11 mouse cellular contexts compared by ENCODE assay signal in genomic region chr4:54652111-54653021, GRCm38 (mm10).
DNase-seq lines count a peak whose midpoint lies in the region; ATAC-seq and TF ChIP-seq lines count a peak whose summit lies in the region.
"Had no signal": no experiment of that assay in that cellular context is flagged by ENCODE, and none has a peak within 500 bp of the region (broad histone marks: within the 10 kb centered on the region; RNA-seq: fewer than 3 reads in every experiment).

No protein-coding gene starts in this region.

- ATAC-seq in forebrain, postnatal 0 days = peak; percentile 80
- ATAC-seq in midbrain, embryonic 12.5 days (ENCODE audit: low FRiP score, low read depth) = peak; percentile 95
- no peak for ATAC-seq in kidney, embryonic 16.5 days (ENCODE audit: low FRiP score, low TSS enrichment)

- H3K4me3 ChIP-seq in forebrain, postnatal 0 days (ENCODE audit: low read depth, low read length) = no peak overlapping the region
- no peak overlapping the region for H3K4me3 ChIP-seq in midbrain, embryonic 12.5 days
- no peak overlapping the region for H3K4me3 ChIP-seq in kidney, embryonic 16.5 days (ENCODE audit: low read length)
- H3K4me3 ChIP-seq: erythroblast, embryonic 14.5 days; left cerebral cortex, adult 2 months had no signal

- H3K9ac ChIP-seq in forebrain, postnatal 0 days = peak overlapping the region; percentile 31; the same call in 1 of the 2 replicates
- H3K9ac ChIP-seq in midbrain, embryonic 12.5 days (replicated peaks) = peak overlapping the region; percentile 34; the same call in 1 of the 2 replicates
- H3K9ac ChIP-seq in kidney, embryonic 16.5 days (replicated peaks; ENCODE audit: low read length) = no peak overlapping the region

- peak; percentile 9 for DNase-seq in MN1 (ENCODE audit: low spot score)
- peak; percentile 86 for DNase-seq in embryo, embryonic 10.5 days (ENCODE audit: low spot score)
- peak; percentile 56 for DNase-seq in forebrain, postnatal 0 days
- no peak for DNase-seq in right cerebral cortex, postnatal 36 days (ENCODE audit: low spot score in 2 of 2)
- no peak for DNase-seq in layer of hippocampus, adult 9-10 months (ENCODE audit: low spot score)
- DNase-seq: heart, postnatal 14 days; thymus, postnatal 25 days had no signal

- no peaks in the 10 kb centered on the region for H3K36me3 ChIP-seq in forebrain, postnatal 0 days (ENCODE audit: insufficient read depth)
- H3K36me3 ChIP-seq in midbrain, embryonic 12.5 days = no peaks in the 10 kb centered on the region
- H3K36me3 ChIP-seq in kidney, embryonic 16.5 days (ENCODE audit: insufficient read depth, low read length) = no peaks in the 10 kb centered on the region

- WGBS in forebrain, postnatal 0 days = 6% methylated on average over 11 of the region's 11 CpGs
- WGBS in midbrain, embryonic 12.5 days = 4% methylated on average over 11 of the region's 11 CpGs
- WGBS in kidney, embryonic 16.5 days = 56% methylated on average over 11 of the region's 11 CpGs

- H3K4me2 ChIP-seq in forebrain, postnatal 0 days (ENCODE audit: low read depth) = peak overlapping the region; percentile 11
- H3K4me2 ChIP-seq in midbrain, embryonic 12.5 days (replicated peaks) = peak overlapping the region; percentile 36
- H3K4me2 ChIP-seq in kidney, embryonic 16.5 days (replicated peaks; ENCODE audit: low read depth, low read length) = no peak overlapping the region

- H3K9me3 ChIP-seq in forebrain, postnatal 0 days (ENCODE audit: low read length) = no peaks in the 10 kb centered on the region
- no peaks in the 10 kb centered on the region for H3K9me3 ChIP-seq in midbrain, embryonic 12.5 days
- H3K9me3 ChIP-seq in kidney, embryonic 16.5 days (ENCODE audit: low read length) = no peaks in the 10 kb centered on the region

- H3K27ac ChIP-seq in forebrain, postnatal 0 days (ENCODE audit: low read depth, low read length) = peak overlapping the region; percentile 57
- peak overlapping the region; percentile 94 for H3K27ac ChIP-seq in midbrain, embryonic 12.5 days (replicated peaks)
- no peak overlapping the region for H3K27ac ChIP-seq in kidney, embryonic 16.5 days (ENCODE audit: low read length)
- H3K27ac ChIP-seq: left cerebral cortex, adult 2 months had no signal

- no peaks in the 10 kb centered on the region for H3K27me3 ChIP-seq in forebrain, postnatal 0 days (ENCODE audit: insufficient read depth, low read length)
- no peaks in the 10 kb centered on the region; the same call in 1 of the 2 replicates for H3K27me3 ChIP-seq in midbrain, embryonic 12.5 days
- H3K27me3 ChIP-seq in kidney, embryonic 16.5 days (ENCODE audit: insufficient read depth, low read length) = no peaks in the 10 kb centered on the region

- peaks cover 13% of the 10 kb centered on the region for H3K4me1 ChIP-seq in forebrain, postnatal 0 days (ENCODE audit: insufficient read depth)
- peaks cover 33% of the 10 kb centered on the region for H3K4me1 ChIP-seq in midbrain, embryonic 12.5 days
- no peaks in the 10 kb centered on the region for H3K4me1 ChIP-seq in kidney, embryonic 16.5 days (ENCODE audit: insufficient read depth, low read length)

- no peak for TF ChIP-seq CTCF in forebrain, postnatal 0 days (IDR thresholded peaks at IDR 0.05; ENCODE audit: low read depth)

Comparison
In these comparisons a context has a peak if more than half of its experiments do, and no peak if none do; other contexts are left out.
1. DNase-seq: peak in MN1 (single experiment), embryo, embryonic 10.5 days (single experiment) and forebrain, postnatal 0 days (single experiment); none in right cerebral cortex, postnatal 36 days (0 of 2) and layer of hippocampus, adult 9-10 months (single experiment).